In genomic region chr12:81199280-81199955, GRCm38 (mm10) we compare ENCODE assay signal across 8 mouse cellular contexts.
DNase-seq lines count a peak whose midpoint lies in the region; ATAC-seq and TF ChIP-seq lines count a peak whose summit lies in the region.

No protein-coding gene starts in this region.

- H3K4me2 ChIP-seq in neural tube, embryonic 13.5 days: peak overlapping the region; percentile 25

- no peak overlapping the region for H3K27ac ChIP-seq in liver, adult 2 months (replicated peaks; ENCODE audit: insufficient read depth, low read depth, low read length)
- H3K27ac ChIP-seq in neural tube, embryonic 13.5 days (replicated peaks): no peak overlapping the region

- no peak for TF ChIP-seq POLR2A in liver, adult 2 months (IDR thresholded peaks at IDR 0.05; ENCODE audit: extremely low read depth, insufficient read depth, low read length)

- no peaks in the 10 kb centered on the region; the same call in 1 of the 2 replicates for H3K4me1 ChIP-seq in liver, adult 2 months (ENCODE audit: control insufficient read depth, insufficient read depth, low read length)
- H3K4me1 ChIP-seq in neural tube, embryonic 13.5 days (replicated peaks): 0 out of 2 replicates have a peak, but pooled peaks cover 7% of the 10 kb centered on the region

- no peak overlapping the region for H3K4me3 ChIP-seq in liver, adult 2 months (ENCODE audit: insufficient read depth, low read depth, low read length)
- no peak overlapping the region for H3K4me3 ChIP-seq in neural tube, embryonic 13.5 days

- H3K9ac ChIP-seq in liver, adult 2 months (ENCODE audit: low read depth, low read length): no peak overlapping the region
- H3K9ac ChIP-seq in neural tube, embryonic 13.5 days: no peak overlapping the region; the same call in 1 of the 2 replicates

- DNase-seq in urinary bladder, postnatal 25 days (ENCODE audit: low spot score): peak; percentile 17
- no peak for DNase-seq in urinary bladder, adult 2 months (ENCODE audit: low spot score)
- peak; percentile 92 for DNase-seq in embryo, embryonic 10 days (ENCODE audit: low spot score)
- DNase-seq in gastrocnemius, postnatal 25 days: peak; percentile 34
- DNase-seq in kidney, postnatal 10 days: peak; percentile 76
- peak; percentile 71 for DNase-seq in liver, adult 2 months (ENCODE audit: extremely low read depth, low read depth, low spot score)
- DNase-seq in natural killer cell, adult 2 months (ENCODE audit: low spot score in 2 of 2): no peak

- ATAC-seq in neural tube, embryonic 13.5 days (ENCODE audit: low read depth): peak; percentile 86

- no peaks in the 10 kb centered on the region for H3K27me3 ChIP-seq in liver, adult 2 months (ENCODE audit: control insufficient read depth, insufficient read depth, low read length)
- H3K27me3 ChIP-seq in neural tube, embryonic 13.5 days: no peaks in the 10 kb centered on the region

- H3K36me3 ChIP-seq in liver, adult 2 months (ENCODE audit: control insufficient read depth, insufficient read depth, low read length): no peaks in the 10 kb centered on the region
- no peaks in the 10 kb centered on the region for H3K36me3 ChIP-seq in neural tube, embryonic 13.5 days

- WGBS in liver, adult 2 months: 25% methylated on average over 23 of the region's 23 CpGs
- WGBS in neural tube, embryonic 13.5 days: 32% methylated on average over 23 of the region's 23 CpGs

- no peaks in the 10 kb centered on the region for H3K9me3 ChIP-seq in neural tube, embryonic 13.5 days

- peak; percentile 97 for TF ChIP-seq CTCF in liver, adult 2 months (IDR thresholded peaks at IDR 0.05; ENCODE audit: low read depth, low read length)

- no peaks in the 10 kb centered on the region for H3K79me2 ChIP-seq in liver, adult 2 months (ENCODE audit: control insufficient read depth, insufficient read depth, low read length)

Comparison
In these comparisons a context has a peak if more than half of its experiments do, and no peak if none do; other contexts are left out.
1. DNase-seq: peak in urinary bladder, postnatal 25 days (single experiment), embryo, embryonic 10 days (single experiment), gastrocnemius, postnatal 25 days (single experiment), kidney, postnatal 10 days (single experiment) and liver, adult 2 months (single experiment); none in urinary bladder, adult 2 months (single experiment) and natural killer cell, adult 2 months (0 of 2).